Mouse (Mus musculus): Measurements from ENCODE around the gene Polh. TPM values are rescaled to one million over a fixed set of nuclear protein-coding genes. Genes with fewer than 3 reads are reported as not detected.

The Polh gene
- polyA plus RNA-seq, 1 experiment from 2014 or later: 8.0 TPM

- no peak overlapping the region for H3K9ac ChIP-seq (ENCODE audit: low read length)
- WGBS: 90% methylated on average over 6 of the region's 6 CpGs
- no peaks in the 10 kb centered on the region for H3K27me3 ChIP-seq (ENCODE audit: control insufficient read depth, insufficient read depth, low read length)
- H3K4me1 ChIP-seq (replicated peaks; ENCODE audit: control insufficient read depth, insufficient read depth): no peaks in the 10 kb centered on the region
- TF ChIP-seq CTCF (IDR thresholded peaks at IDR 0.05; ENCODE audit: low read depth) (no peak), EP300 (optimal IDR thresholded peaks at IDR 0.05) (no peak)
- no peak overlapping the region for H3K27ac ChIP-seq (replicated peaks)
- no peak overlapping the region for H3K4me2 ChIP-seq (replicated peaks; ENCODE audit: low read depth)
- DNase-seq (ENCODE audit: low spot score) (no peak), ATAC-seq (ENCODE audit: low FRiP score, low TSS enrichment) (no peak)
- H3K4me3 ChIP-seq (ENCODE audit: low read depth, low read length): no peak overlapping the region
- no peaks in the 10 kb centered on the region for H3K9me3 ChIP-seq (ENCODE audit: control insufficient read depth, low read length)
- peaks cover 36% of the 10 kb centered on the region for H3K36me3 ChIP-seq (ENCODE audit: control insufficient read depth, insufficient read depth, low read length)
Observed at GRCm38 (mm10) chr17:46237079-46237478, 34.6 kb upstream of the Polh start.

- Histone ChIP-seq H3K4me3 (ENCODE audit: low read depth, low read length) (no peak overlapping the region), H3K36me3 (ENCODE audit: control insufficient read depth, insufficient read depth, low read length) (peaks cover 32% of the 10 kb centered on the region), H3K4me2 (replicated peaks; ENCODE audit: low read depth) (no peak overlapping the region), H3K9ac (ENCODE audit: low read length) (no peak overlapping the region), H3K4me1 (replicated peaks; ENCODE audit: control insufficient read depth, insufficient read depth) (no peaks in the 10 kb centered on the region), H3K27ac (replicated peaks) (no peak overlapping the region), H3K9me3 (ENCODE audit: control insufficient read depth, low read length) (no peaks in the 10 kb centered on the region), H3K27me3 (ENCODE audit: control insufficient read depth, insufficient read depth, low read length) (no peaks in the 10 kb centered on the region)
- DNase-seq (ENCODE audit: low spot score) (no peak), ATAC-seq (ENCODE audit: low FRiP score, low TSS enrichment) (no peak)
- TF ChIP-seq EP300 (optimal IDR thresholded peaks at IDR 0.05): no peak
- TF ChIP-seq CTCF (IDR thresholded peaks at IDR 0.05; ENCODE audit: low read depth): no peak
- WGBS: 88% methylated on average over 1 of the region's 1 CpGs
Observed at GRCm38 (mm10) chr17:46236067-46236466, 33.6 kb upstream of the Polh start.

- no peaks in the 10 kb centered on the region for H3K4me1 ChIP-seq (replicated peaks; ENCODE audit: control insufficient read depth, insufficient read depth)
- no peak overlapping the region for H3K27ac ChIP-seq (replicated peaks)
- 88% methylated on average over 7 of the region's 7 CpGs for WGBS
- DNase-seq (ENCODE audit: low spot score) (no peak), ATAC-seq (ENCODE audit: low FRiP score, low TSS enrichment) (no peak)
- H3K9ac ChIP-seq (ENCODE audit: low read length): no peak overlapping the region
- no peak overlapping the region for H3K4me3 ChIP-seq (ENCODE audit: low read depth, low read length)
- H3K36me3 ChIP-seq (ENCODE audit: control insufficient read depth, insufficient read depth, low read length): peaks cover 36% of the 10 kb centered on the region
- no peaks in the 10 kb centered on the region for H3K27me3 ChIP-seq (ENCODE audit: control insufficient read depth, insufficient read depth, low read length)
- H3K9me3 ChIP-seq (ENCODE audit: control insufficient read depth, low read length): no peaks in the 10 kb centered on the region
- no peak overlapping the region for H3K4me2 ChIP-seq (replicated peaks; ENCODE audit: low read depth)
- no peak for TF ChIP-seq EP300 (optimal IDR thresholded peaks at IDR 0.05)
- no peak for TF ChIP-seq CTCF (IDR thresholded peaks at IDR 0.05; ENCODE audit: low read depth)
Observed at GRCm38 (mm10) chr17:46227576-46227975, 25.1 kb upstream of the Polh start.

GRCm38 (mm10) chr17:46221601-46222000 lies 19.2 kb upstream of the Polh start:
- Histone ChIP-seq H3K36me3 (ENCODE audit: control insufficient read depth, insufficient read depth, low read length) (peaks cover 47% of the 10 kb centered on the region), H3K9me3 (ENCODE audit: control insufficient read depth, low read length) (no peaks in the 10 kb centered on the region), H3K4me1 (replicated peaks; ENCODE audit: control insufficient read depth, insufficient read depth) (no peaks in the 10 kb centered on the region), H3K9ac (ENCODE audit: low read length) (no peak overlapping the region), H3K27me3 (ENCODE audit: control insufficient read depth, insufficient read depth, low read length) (no peaks in the 10 kb centered on the region), H3K27ac (replicated peaks) (no peak overlapping the region), H3K4me3 (ENCODE audit: low read depth, low read length) (no peak overlapping the region), H3K4me2 (replicated peaks; ENCODE audit: low read depth) (no peak overlapping the region)
- DNase-seq (ENCODE audit: low spot score): no peak
- ATAC-seq (ENCODE audit: low FRiP score, low TSS enrichment): no peak
- WGBS: 94% methylated on average over 3 of the region's 3 CpGs
- TF ChIP-seq CTCF (IDR thresholded peaks at IDR 0.05; ENCODE audit: low read depth) (no peak), EP300 (optimal IDR thresholded peaks at IDR 0.05) (no peak)

- peaks cover 42% of the 10 kb centered on the region for H3K36me3 ChIP-seq (ENCODE audit: control insufficient read depth, insufficient read depth, low read length)
- ATAC-seq (ENCODE audit: low FRiP score, low TSS enrichment): no peak
- H3K9ac ChIP-seq (ENCODE audit: low read length): no peak overlapping the region
- TF ChIP-seq EP300 (optimal IDR thresholded peaks at IDR 0.05) (no peak), CTCF (IDR thresholded peaks at IDR 0.05; ENCODE audit: low read depth) (no peak)
- WGBS: 72% methylated on average over 3 of the region's 3 CpGs
- no peak for DNase-seq (ENCODE audit: low spot score)
- H3K9me3 ChIP-seq (ENCODE audit: control insufficient read depth, low read length): no peaks in the 10 kb centered on the region
- H3K4me3 ChIP-seq (ENCODE audit: low read depth, low read length): no peak overlapping the region
- no peak overlapping the region for H3K27ac ChIP-seq (replicated peaks)
- H3K27me3 ChIP-seq (ENCODE audit: control insufficient read depth, insufficient read depth, low read length): no peaks in the 10 kb centered on the region
- no peak overlapping the region for H3K4me2 ChIP-seq (replicated peaks; ENCODE audit: low read depth)
- no peaks in the 10 kb centered on the region for H3K4me1 ChIP-seq (replicated peaks; ENCODE audit: control insufficient read depth, insufficient read depth)
Observed at GRCm38 (mm10) chr17:46210550-46210949, 8.1 kb upstream of the Polh start.

- Histone ChIP-seq H3K4me3 (ENCODE audit: low read depth, low read length) (no peak overlapping the region), H3K36me3 (ENCODE audit: control insufficient read depth, insufficient read depth, low read length) (peaks cover 28% of the 10 kb centered on the region), H3K9me3 (ENCODE audit: control insufficient read depth, low read length) (no peaks in the 10 kb centered on the region), H3K9ac (ENCODE audit: low read length) (no peak overlapping the region), H3K27ac (replicated peaks) (no peak overlapping the region), H3K4me2 (replicated peaks; ENCODE audit: low read depth) (no peak overlapping the region), H3K27me3 (ENCODE audit: control insufficient read depth, insufficient read depth, low read length) (no peaks in the 10 kb centered on the region), H3K4me1 (replicated peaks; ENCODE audit: control insufficient read depth, insufficient read depth) (no peaks in the 10 kb centered on the region)
- DNase-seq (ENCODE audit: low spot score): no peak
- TF ChIP-seq EP300 (optimal IDR thresholded peaks at IDR 0.05) (no peak), CTCF (IDR thresholded peaks at IDR 0.05; ENCODE audit: low read depth) (no peak)
- ATAC-seq (ENCODE audit: low FRiP score, low TSS enrichment): no peak
Observed at GRCm38 (mm10) chr17:46206676-46207075, 4.2 kb upstream of the Polh start.
